Mouse (Mus musculus) adipocyte (in vitro differentiated cells): ENCODE data around the gene Mef2c.
A peak's percentile ranks its signal among the peaks of the same experiment; 100 is the strongest.

Source experiments
- DNase-seq: peaks from one replicate; pipeline ENCODE4 v3.0.0-alpha.2; 2016; ENCODE audit warnings: low spot score

The Mef2c gene

DNA sequence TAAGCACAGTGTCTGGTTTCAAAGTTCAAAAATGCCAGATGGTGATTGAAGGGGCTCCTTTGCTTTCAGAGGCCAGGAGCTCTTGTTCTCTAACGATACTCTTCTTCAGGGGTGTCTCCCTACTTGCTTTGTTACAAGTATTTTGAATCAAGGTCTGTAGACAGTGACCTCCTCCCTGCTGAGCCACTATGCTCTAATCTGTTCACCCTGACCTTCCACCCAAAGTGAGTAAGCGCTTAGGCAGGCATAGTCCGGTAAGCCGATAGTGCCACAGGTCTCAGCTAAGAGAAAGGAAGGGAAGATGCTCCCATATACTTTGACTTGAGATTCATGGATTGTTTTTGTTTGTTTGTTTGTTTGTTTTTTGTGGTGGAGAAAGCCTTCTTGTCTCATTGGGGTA is 69.5 kb downstream of the Mef2c start:
- no peak for DNase-seq

DNA sequence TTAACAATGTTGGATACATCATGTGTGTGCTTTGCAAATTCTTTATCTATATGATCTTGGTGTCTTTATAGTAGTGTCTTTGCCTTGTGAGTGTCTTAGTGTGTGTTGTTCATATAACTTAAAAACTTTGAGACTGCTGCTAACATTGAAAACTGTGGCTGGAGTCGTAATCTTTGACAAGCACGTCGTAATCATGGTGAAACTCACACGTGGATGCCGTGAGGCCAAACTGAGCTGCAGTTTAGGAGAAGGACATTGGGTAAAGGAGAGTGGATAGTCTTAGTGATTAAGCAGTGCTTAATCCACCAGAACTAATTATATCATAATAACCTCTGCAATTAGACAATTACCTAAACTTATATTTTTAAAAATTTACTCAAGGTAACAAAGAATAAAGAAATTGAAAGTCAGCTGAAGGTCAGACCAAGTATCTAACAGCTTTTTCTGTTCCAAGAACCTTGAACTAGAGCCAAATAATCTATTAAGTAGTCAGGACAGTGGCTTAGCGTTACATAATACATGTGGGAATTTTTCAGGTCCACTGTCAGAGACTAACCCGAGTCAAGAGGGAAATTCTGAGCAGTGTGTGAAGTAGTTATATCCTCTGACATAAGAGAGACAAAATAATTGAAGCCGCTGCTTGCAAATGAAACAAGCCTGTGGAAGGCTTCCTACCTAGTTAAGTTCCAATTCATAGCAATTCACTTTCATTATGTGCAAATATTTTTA is 70.2 kb downstream of the Mef2c start:
- no peak for DNase-seq

DNA sequence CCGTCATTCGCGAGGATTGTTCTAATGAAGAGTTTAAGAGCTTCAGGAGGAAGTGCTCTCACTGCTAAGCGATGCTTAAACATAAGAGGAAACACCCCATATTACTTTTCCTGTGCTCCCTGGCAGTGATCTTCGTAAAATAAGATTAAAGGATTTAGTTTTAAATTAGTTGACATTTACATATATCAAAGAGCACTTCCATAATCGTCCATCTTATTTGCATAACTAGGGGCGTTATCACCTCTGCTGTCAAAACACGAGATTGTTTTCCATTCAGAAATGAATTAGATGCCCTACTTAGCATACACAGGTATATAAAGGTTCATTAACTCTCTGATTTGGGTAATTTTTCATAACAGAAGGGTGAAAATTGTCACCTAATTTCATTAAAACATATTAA is 71.0 kb downstream of the Mef2c start:
- DNase-seq = no peak

DNA sequence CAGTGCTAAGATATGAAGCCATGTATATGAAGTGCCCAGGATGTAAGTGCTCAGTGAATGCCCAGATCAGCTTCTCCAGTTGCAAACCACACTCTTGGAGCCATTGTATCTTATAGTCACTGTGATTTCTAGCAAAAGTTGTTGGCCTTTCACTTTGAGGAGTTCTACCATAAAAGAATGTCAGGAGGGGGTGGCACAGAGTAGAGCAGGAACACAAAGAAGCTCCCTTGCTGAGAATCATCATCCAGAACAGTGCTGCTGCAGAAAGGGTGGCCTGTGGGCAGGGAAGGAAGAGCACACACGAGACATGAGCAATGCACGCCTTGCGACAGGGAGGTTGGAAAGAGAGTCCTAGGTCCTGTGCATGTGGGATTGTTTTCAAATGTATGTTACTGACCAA is 75.6 kb downstream of the Mef2c start:
- no peak for DNase-seq

DNA sequence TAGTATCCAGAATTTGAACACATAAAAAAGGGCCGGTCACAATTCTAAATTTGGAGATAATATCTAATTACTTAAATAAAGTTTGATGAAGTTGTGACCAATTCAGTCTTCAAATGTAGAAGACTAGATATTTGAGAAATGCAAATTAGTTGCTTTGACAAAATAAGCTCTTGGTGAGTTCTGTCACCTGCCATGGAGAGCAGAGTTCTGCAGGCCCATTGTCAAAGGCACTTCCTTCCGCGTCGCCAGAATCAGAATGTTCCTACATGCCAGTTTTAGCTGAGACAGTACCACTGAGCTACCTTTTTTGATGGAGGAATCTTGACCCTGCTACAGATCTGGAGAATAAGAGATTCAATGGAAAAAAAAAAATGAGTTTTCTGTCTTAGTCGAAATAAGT is 77.0 kb downstream of the Mef2c start:
- no peak for DNase-seq

- DNase-seq = no peak
Observed at GRCm38 (mm10) chr13:83582564-83582963, 78.7 kb downstream of the Mef2c start.

DNA sequence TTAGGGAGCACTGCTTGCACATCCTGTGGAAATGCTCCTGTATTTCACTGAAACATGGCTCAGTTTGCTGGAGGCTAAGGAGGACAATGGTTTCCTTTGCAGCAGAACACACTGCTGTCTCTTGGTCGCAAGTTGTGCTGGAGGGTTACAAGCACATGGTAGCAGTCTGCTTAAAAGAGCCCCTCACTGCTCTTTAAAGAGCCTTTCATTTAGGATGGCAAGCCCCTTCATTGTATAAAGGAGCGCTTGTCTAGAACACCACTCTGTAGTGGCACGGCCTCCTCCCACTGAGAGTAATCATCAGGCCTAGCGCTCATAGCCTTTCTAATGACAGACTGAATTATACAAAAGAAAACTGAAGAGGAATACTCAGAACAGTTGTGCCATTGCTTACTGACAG is 80.0 kb downstream of the Mef2c start:
- DNase-seq = no peak

- DNase-seq = no peak
Observed at GRCm38 (mm10) chr13:83585359-83585758, 81.5 kb downstream of the Mef2c start.

DNA sequence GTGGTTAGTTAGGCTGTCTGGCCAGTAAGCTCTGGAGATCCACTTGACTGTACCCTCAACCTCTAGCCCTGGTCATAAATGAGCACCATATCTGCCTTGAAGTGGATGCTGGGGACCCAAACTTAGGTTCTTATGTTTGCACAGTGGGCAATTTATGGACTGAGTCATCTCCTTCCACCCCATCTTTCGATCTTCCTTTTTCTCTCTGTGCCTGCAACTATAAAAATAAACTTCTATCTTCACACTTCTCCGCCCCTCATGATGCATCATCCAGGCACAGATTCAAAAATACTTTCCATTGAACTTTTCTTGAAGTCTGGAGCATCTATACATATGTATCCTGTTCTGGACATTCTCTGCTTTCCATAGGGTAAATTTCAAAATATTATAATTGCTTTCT is 84.4 kb downstream of the Mef2c start:
- DNase-seq = no peak

GRCm38 (mm10) chr13:83590886-83591285 is 87.1 kb downstream of the Mef2c start:
- DNase-seq = no peak

DNA sequence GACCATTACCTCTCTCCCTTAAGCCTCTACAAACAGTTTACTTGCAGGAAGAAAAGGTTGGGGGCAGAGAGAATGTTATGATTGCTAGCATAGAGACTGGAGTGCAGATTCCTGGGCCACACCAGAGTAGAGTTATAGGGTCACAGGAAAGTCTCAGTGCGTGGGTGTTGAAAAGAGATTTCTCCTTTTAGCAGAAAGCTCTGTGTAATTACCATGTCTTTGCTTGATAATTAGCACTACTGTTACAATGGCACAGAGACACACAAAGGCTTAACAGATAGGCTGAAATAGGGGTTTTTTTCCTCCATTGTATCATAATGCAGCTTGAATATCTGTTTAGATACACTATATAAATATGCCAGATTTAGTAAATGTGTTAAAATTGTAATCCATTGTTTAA is 91.6 kb downstream of the Mef2c start:
- DNase-seq = no peak

- no peak for DNase-seq
Observed at GRCm38 (mm10) chr13:83596989-83597738, 93.3 kb downstream of the Mef2c start.

DNA sequence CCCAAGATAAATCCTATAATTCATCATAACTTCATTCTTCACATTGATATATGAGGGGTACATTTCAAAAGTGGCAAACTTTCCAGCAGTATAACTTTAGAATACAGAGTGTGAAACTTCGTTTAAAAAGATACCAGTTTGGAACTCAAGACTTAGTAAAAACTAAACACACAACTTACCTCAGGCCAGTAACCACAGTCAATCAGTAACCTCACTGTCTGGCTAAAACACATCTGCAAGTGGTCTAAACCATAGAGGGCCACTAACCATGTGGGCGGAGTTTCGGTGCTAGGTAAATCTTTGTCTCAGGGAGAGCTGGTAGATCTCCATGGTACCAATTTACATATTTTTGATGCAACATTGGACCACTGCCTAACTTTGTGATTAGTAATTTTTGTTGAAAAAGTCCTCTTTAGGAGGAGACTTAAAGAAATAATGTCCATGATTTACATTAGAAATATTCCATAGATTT is 93.9 kb downstream of the Mef2c start:
- DNase-seq = no peak

- no peak for DNase-seq
Observed at GRCm38 (mm10) chr13:83600301-83600700, 96.5 kb downstream of the Mef2c start.

GRCm38 (mm10) chr13:83601741-83602140 is 97.9 kb downstream of the Mef2c start:
- no peak for DNase-seq

DNA sequence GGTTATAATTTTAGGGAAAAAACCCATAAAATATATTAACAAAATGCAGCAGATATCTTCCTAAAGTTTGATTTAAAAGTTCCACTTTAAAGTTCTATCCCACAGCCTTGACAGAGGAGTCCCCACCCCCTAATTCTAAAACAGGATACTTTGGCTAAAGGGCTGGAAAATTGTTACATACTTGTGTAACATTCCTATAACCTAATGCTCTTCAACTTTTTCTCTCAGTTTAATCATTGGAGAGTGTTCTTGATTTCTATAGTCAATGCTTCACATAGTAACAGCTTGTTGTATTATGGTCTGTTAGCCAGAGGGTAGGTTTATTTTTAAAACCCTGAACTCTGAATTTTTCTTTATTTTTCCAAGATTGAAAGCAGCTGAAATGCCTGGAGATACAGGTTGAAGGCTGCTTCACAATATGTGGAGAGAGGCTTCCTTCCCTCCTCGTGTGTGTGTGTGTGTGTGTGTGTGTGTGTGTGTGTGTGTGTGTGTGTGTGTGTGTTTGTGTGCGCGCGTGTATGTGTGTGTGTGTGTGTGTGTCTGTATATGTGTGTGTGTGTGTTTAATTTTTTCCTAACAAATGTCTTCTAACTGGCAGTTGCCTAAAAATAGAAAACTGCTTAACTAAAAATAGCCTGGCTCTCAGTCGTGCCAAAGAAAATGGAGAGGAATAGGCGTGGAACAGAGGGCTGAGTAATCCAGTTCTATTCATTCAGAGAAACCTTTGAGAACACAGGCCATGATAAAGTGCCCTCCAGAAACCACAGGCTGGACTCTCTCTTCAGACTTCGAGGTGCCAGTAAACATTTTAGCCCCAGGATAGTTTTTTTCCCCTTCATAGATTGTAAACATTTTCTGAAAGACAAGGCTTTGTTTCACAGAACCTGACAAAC is 99.8 kb downstream of the Mef2c start:
- DNase-seq = peak; percentile 40

- DNase-seq = peak; percentile 3
Observed at GRCm38 (mm10) chr13:83604320-83604719, 100.5 kb downstream of the Mef2c start.

DNA sequence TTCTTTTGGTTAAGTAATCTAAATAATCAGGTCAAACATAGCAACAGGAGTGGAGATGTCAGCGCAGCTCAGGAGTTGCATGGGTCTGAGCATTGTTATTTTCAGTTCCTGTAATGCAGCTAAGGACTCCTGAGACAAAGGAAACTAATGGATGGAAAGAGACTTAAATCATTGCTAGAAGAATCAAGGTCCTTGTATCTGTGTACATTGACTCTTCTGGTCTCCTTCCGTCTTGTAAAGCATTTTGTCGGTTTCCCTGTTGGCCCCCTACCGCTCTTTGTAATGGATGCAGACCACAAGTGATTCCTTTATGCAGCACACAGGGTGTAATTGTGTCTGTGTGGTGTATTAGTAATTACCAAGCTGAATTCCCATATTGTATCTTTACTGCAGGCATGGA is 101.0 kb downstream of the Mef2c start:
- DNase-seq = no peak

GRCm38 (mm10) chr13:83607883-83608581 is 104.2 kb downstream of the Mef2c start:
- DNase-seq = no peak

DNA sequence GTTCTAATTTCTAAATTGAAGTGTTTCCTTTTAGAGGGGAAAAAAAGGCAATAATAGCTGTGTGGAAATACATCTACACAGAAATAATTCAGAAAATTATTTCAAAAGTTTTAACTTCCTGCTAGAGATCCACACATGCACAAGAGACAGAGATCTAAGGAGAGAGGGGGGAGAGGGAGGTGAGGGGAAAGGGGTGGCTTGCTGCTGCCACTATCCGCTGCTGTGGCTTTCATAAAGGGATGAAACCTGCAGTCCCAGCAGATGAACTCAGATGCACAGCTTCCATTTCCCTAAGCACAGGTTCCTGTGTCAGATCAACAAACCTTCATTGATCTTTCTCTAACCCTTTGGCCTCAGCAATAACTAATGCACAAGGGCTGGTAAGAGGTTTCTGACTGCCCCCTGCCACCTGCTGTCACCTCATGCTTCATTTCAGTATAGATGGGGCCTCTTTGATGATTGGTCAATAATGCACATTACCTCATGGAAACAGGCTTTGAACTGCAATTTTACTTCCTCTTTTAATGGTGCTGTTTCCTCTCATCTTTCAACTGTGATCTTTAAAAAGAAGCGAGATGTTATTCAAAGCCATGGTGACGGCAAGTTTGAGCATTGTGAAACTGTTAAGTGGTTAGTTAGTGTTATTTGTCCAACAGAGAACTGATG is 105.2 kb downstream of the Mef2c start:
- DNase-seq = no peak

DNA sequence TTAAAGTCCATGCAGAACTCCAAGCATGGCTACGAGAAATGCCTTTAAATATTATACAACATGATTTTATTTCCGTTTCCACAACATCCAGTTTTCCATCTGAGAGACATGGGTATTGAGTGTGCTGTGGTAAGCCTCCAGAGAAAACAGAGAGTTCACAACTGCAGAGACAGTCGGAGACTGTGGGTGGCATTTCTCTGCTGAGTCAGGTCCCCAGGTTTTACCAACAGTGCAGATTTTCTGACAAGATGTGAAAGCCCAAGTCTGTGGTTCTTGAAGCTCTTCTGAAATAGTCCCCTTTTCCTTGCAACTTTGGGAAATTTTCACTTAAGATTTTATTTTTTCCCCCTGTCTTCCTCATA is 105.7 kb downstream of the Mef2c start:
- DNase-seq = no peak
